Comparison of ENCODE assay signal across 26 mouse cellular contexts in genomic region chr5:5013783-5014182, GRCm38 (mm10).
"Had no signal": no experiment of that assay in that cellular context is flagged by ENCODE, and none has a peak within 500 bp of the region (broad histone marks: within the 10 kb centered on the region; RNA-seq: fewer than 3 reads in every experiment).

No protein-coding gene starts in this region.

- ATAC-seq: hindbrain, postnatal 0 days; intestine, embryonic 16.5 days had no signal

- DNase-seq: gastrocnemius, postnatal 14 days; gastrocnemius, postnatal 36 days; heart, adult 18-20 months; heart, postnatal 14 days; heart, postnatal 36 days; kidney, adult 11 months; kidney, adult 2 months; kidney, adult 9 months; kidney, postnatal 14 days; kidney, postnatal 36 days; layer of hippocampus, adult 9-11 months; layer of hippocampus, postnatal 36 days; liver; liver, embryonic 13.5 days had no signal

- H3K36me3 ChIP-seq: heart, embryonic 15.5 days; hindbrain, embryonic 13.5 days; hindbrain, embryonic 15.5 days; kidney, embryonic 15.5 days; limb, embryonic 10.5 days; limb, embryonic 12.5 days; liver, embryonic 13.5 days had no signal

- H3K4me1 ChIP-seq: heart, embryonic 10.5 days; heart, embryonic 15.5 days; hindbrain, embryonic 13.5 days; hindbrain, embryonic 15.5 days; kidney, embryonic 15.5 days; limb, embryonic 10.5 days; limb, embryonic 12.5 days; liver, embryonic 13.5 days had no signal

- H3K4me2 ChIP-seq: heart, embryonic 13.5 days; heart, embryonic 15.5 days; hindbrain, embryonic 13.5 days; hindbrain, embryonic 15.5 days; kidney, embryonic 15.5 days; limb, embryonic 12.5 days; liver, embryonic 11.5 days; liver, embryonic 13.5 days had no signal

- H3K27ac ChIP-seq: heart, embryonic 10.5 days; heart, embryonic 13.5 days; heart, embryonic 15.5 days; hindbrain, embryonic 13.5 days; hindbrain, embryonic 15.5 days; hindbrain, postnatal 0 days; kidney, embryonic 15.5 days; kidney, postnatal 0 days; limb, embryonic 10.5 days; limb, embryonic 12.5 days; liver, embryonic 13.5 days had no signal

- H3K9ac ChIP-seq: heart, embryonic 13.5 days; heart, embryonic 15.5 days; hindbrain, embryonic 13.5 days; hindbrain, embryonic 15.5 days; kidney, embryonic 15.5 days; limb, embryonic 12.5 days; liver, embryonic 13.5 days had no signal

- H3K27me3 ChIP-seq: heart, embryonic 13.5 days; heart, embryonic 15.5 days; hindbrain, embryonic 13.5 days; hindbrain, embryonic 15.5 days; kidney, embryonic 15.5 days; limb, embryonic 12.5 days; liver, embryonic 13.5 days had no signal

- H3K9me3 ChIP-seq: heart, embryonic 10.5 days; heart, embryonic 13.5 days; heart, embryonic 15.5 days; hindbrain, embryonic 13.5 days; hindbrain, embryonic 15.5 days; kidney, embryonic 15.5 days; limb, embryonic 10.5 days; limb, embryonic 12.5 days; liver, embryonic 13.5 days had no signal

- H3K4me3 ChIP-seq: heart, embryonic 10.5 days; heart, embryonic 13.5 days; heart, embryonic 15.5 days; hindbrain, embryonic 13.5 days; hindbrain, embryonic 15.5 days; kidney, embryonic 15.5 days; limb, embryonic 10.5 days; limb, embryonic 12.5 days; liver, embryonic 13.5 days had no signal
